Mouse (Mus musculus): ENCODE results near the gene Ankrd31.
A peak's percentile ranks its signal among the peaks of the same experiment; 100 is the strongest.
"Not testable (repeated sequence)": the region's sequence is repeated elsewhere in the genome, so short reads cannot be mapped to it uniquely, and the experiment has no call there.

The Ankrd31 gene

GRCm38 (mm10) chr13:96939680-96940079 is 191.6 kb downstream of the Ankrd31 start:
- no peak for DNase-seq (ENCODE audit: low spot score in 2 of 2)

- not testable (repeated sequence) for DNase-seq (ENCODE audit: low spot score in 2 of 2)
These were observed 193.4 kb downstream of the Ankrd31 start for GRCm38 (mm10) chr13:96941481-96941880.

- no peak for DNase-seq (ENCODE audit: low spot score in 2 of 2)
These were observed 195.5 kb downstream of the Ankrd31 start for GRCm38 (mm10) chr13:96943571-96943970.

GRCm38 (mm10) chr13:96945748-96946147 is 197.7 kb downstream of the Ankrd31 start:
- no peak for DNase-seq (ENCODE audit: low spot score in 2 of 2)

- DNase-seq (ENCODE audit: low spot score in 2 of 2), result no peak
These were observed 199.7 kb downstream of the Ankrd31 start for GRCm38 (mm10) chr13:96947722-96948121.

GRCm38 (mm10) chr13:96951880-96952279 is 203.8 kb downstream of the Ankrd31 start:
- no peak for DNase-seq (ENCODE audit: low spot score in 2 of 2)

GRCm38 (mm10) chr13:96956466-96956865 is 208.4 kb downstream of the Ankrd31 start:
- DNase-seq (ENCODE audit: low spot score in 2 of 2), result peak in 1 of 2 experiments; percentile 33

Data from spleen, postnatal 10 days (tissue).